Mouse (Mus musculus) brain, embryonic 14.5 days (tissue): ENCODE measurements around the gene Slco3a1.

Experiments
- CTCF ChIP-seq: fragments of 200-500 bp; IDR thresholded peaks from 2 replicates; pipeline ENCODE4 v1.5.1; 2012; ENCODE audit warnings: inconsistent platforms, mild to moderate bottlenecking, moderate library complexity, borderline replicate concordance; ENCODE audit not compliant: insufficient read depth, insufficient read length; ENCODE audit errors: extremely low read depth
- POLR2A ChIP-seq: fragments of 200-500 bp; IDR thresholded peaks from 2 replicates; pipeline ENCODE4 v1.6.1; 2012; ENCODE audit warnings: mild to moderate bottlenecking, inconsistent platforms, borderline replicate concordance; ENCODE audit not compliant: poor library complexity, insufficient read depth, insufficient read length, severe bottlenecking; ENCODE audit errors: extremely low read depth

DNA sequence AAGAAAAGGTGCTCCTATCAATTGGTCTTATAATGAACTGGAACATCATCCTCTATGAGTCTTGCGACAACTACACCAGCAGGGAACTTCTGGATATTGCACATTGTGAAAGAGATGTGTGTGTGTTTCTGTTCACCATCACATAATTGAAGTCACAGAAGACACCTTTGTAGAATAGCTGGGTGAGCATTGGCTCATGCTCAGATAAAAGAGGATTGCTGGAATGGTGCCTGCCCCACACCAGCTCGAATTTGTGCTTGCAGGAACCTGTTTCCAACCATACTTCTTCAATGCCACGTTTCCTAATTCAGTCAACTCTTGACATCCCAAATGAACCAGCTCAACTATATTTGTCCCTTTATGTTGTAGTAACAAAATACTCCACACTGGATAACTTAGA lies 21.1 kb upstream of the Slco3a1 start:
- no peak for TF ChIP-seq CTCF
- no peak for TF ChIP-seq POLR2A
